Mouse (Mus musculus) CH12.LX (cell line): Measurements from ENCODE around the gene Dusp14. TPM values are rescaled to one million over a fixed set of nuclear protein-coding genes. Genes with fewer than 3 reads are reported as not detected.

Experiments
- DNase-seq: peaks from one replicate; pipeline ENCODE4 v3.0.0-alpha.2; 2013; ENCODE audit errors: extremely low read depth
- H3K27ac ChIP-seq: 2 replicates; pipeline ENCODE4 v1.5.1; 2012; ENCODE audit warnings: low read depth, mild to moderate bottlenecking, control low read depth, moderate library complexity; ENCODE audit not compliant: insufficient read depth
- H3K27me3 ChIP-seq: replicated peaks from 2 replicates; pipeline ENCODE3; 2012; ENCODE audit warnings: inconsistent platforms
- H3K36me3 ChIP-seq, 2 experiments: replicated peaks in 1 of 2; 2 replicates each; pipeline versions ENCODE3 to v1.6.1; 2012; ENCODE audit warnings: inconsistent platforms in 1 of 2, low read length in 1 of 2, mild to moderate bottlenecking in 1 of 2, mixed read lengths in 1 of 2, moderate library complexity in 1 of 2; ENCODE audit not compliant: control insufficient read depth in 1 of 2, insufficient read depth in 1 of 2
- H3K4me1 ChIP-seq, 2 experiments: 2 replicates each; pipeline ENCODE4 v1.6.1; 2012; ENCODE audit warnings: inconsistent platforms in 1 of 2, moderate library complexity in 1 of 2; ENCODE audit not compliant: insufficient read depth in 2 of 2, control insufficient read depth in 1 of 2
- H3K4me2 ChIP-seq: 2 replicates; pipeline ENCODE4 v1.6.1; 2012; ENCODE audit warnings: low read depth, mild to moderate bottlenecking, control low read depth; ENCODE audit not compliant: poor library complexity, insufficient read depth, severe bottlenecking
- H3K4me3 ChIP-seq, 3 experiments: fragments of 150-350 bp in 1 of 3; sonication (generic) in 1 of 3; replicated peaks in 1 of 3; 2 replicates each; pipeline versions ENCODE3 to v1.5.1; 2011 to 2012; ENCODE audit warnings: low read depth in 2 of 3, low read length in 2 of 3, mild to moderate bottlenecking in 2 of 3, moderate library complexity in 2 of 3, control low read depth in 1 of 3, improper control_type of control experiment in 1 of 3, inconsistent platforms in 1 of 3, mixed read lengths in 1 of 3; ENCODE audit not compliant: poor library complexity in 1 of 3
- H3K79me2 ChIP-seq: replicated peaks from 2 replicates; pipeline ENCODE4 v1.6.1; 2012; ENCODE audit warnings: mild to moderate bottlenecking, moderate library complexity; ENCODE audit not compliant: control insufficient read depth, poor library complexity, insufficient read depth, severe bottlenecking; ENCODE audit errors: extremely low read depth
- H3K9ac ChIP-seq: 2 replicates; pipeline ENCODE4 v1.6.1; 2012; ENCODE audit warnings: low read depth, mild to moderate bottlenecking, control low read depth, moderate library complexity; ENCODE audit not compliant: insufficient read depth
- H3K9me3 ChIP-seq: replicated peaks from 2 replicates; pipeline ENCODE3; 2012; ENCODE audit warnings: low read length, inconsistent platforms, mixed read lengths
- CHD1 ChIP-seq: IDR thresholded peaks from 2 replicates; pipeline ENCODE4 v1.6.1; 2012; ENCODE audit warnings: low read depth, low read length, improper control_type of control experiment, inconsistent platforms
- CHD2 ChIP-seq: IDR thresholded peaks from 2 replicates; pipeline ENCODE4 v1.6.1; 2011; ENCODE audit warnings: low read length, improper control_type of control experiment
- IRF4 ChIP-seq: IDR thresholded peaks from 2 replicates; pipeline ENCODE4 v1.6.1; 2014; ENCODE audit warnings: low read depth, mild to moderate bottlenecking, inconsistent platforms, low read length, improper control_type of control experiment
- NRF1 ChIP-seq: IDR thresholded peaks from 2 replicates; pipeline ENCODE4 v1.6.1; 2014; ENCODE audit warnings: low read depth, mild to moderate bottlenecking, inconsistent platforms, low read length, improper control_type of control experiment, moderate library complexity
- PAX5 ChIP-seq: IDR thresholded peaks from 2 replicates; pipeline ENCODE4 v1.6.1; 2012; ENCODE audit warnings: low read length, inconsistent platforms, mixed read lengths
- TBP ChIP-seq: conservative IDR thresholded peaks from 2 replicates; pipeline ENCODE4 v1.6.1; 2011; ENCODE audit warnings: low read depth, low read length, improper control_type of control experiment
- TCF12 ChIP-seq: IDR thresholded peaks from 2 replicates; pipeline ENCODE4 v1.6.1; 2014; ENCODE audit warnings: low read depth, mild to moderate bottlenecking, inconsistent platforms, low read length, improper control_type of control experiment
- ZNF384 ChIP-seq: IDR thresholded peaks from 2 replicates; pipeline ENCODE4 v1.6.1; 2012; ENCODE audit warnings: low read depth, low read length, improper control_type of control experiment, inconsistent platforms
- dilution Hi-C: fragments of 300-500 bp; cut with MboI; formaldehyde crosslinking; loops from 2 replicates; pipeline ENCODE4 v1.14.3; 2020; ENCODE audit warnings: low sequenced_read_pairs; ENCODE audit not compliant: extremely low pct_unique_long_range_greater_than_20kb, extremely low pct_ligation_motif_present
- in situ Hi-C: fragments of 300-500 bp; cut with MboI; formaldehyde crosslinking; loops from 3 replicates; pipeline ENCODE4 v1.14.3; 2019; ENCODE audit warnings: low sequenced_read_pairs, low pct_ligation_motif_present, low pct_unique_long_range_greater_than_20kb, mixed read lengths
- polyA plus RNA-seq: library from polyadenylated mRNA; unstranded; fragments of >175 nt; gene quantifications from 2 replicates; pipeline ENCODE4 v1.2.1, GENCODE M21; 2012; ENCODE audit warnings: low read depth; ENCODE audit not compliant: insufficient read length
- total RNA-seq, 2 experiments: library from RNA; depleted of rRNA; stranded (reverse); fragments of 300-350 nt in 1 of 2; fragments of >200 nt in 1 of 2; gene quantifications; 2 replicates each; pipeline ENCODE4 v1.2.3; 2012 to 2014

Gene Dusp14
- total and polyA plus RNA-seq, 3 experiments, result 52.7 to 127 (median 124) TPM

- H3K36me3 ChIP-seq, result peaks cover 44 to 92% of the 10 kb centered on the region in 2 experiments
- no peak for DNase-seq
- H3K9ac ChIP-seq, result no peak overlapping the region
- no peaks in the 10 kb centered on the region for H3K9me3 ChIP-seq
- no peaks in the 10 kb centered on the region for H3K79me2 ChIP-seq
- H3K4me1 ChIP-seq, result no peaks in the 10 kb centered on the region
- H3K27ac ChIP-seq, result no peak overlapping the region
- H3K27me3 ChIP-seq, result no peaks in the 10 kb centered on the region
- no peak for TF ChIP-seq NRF1
- TF ChIP-seq TBP, result no peak
- no peak for TF ChIP-seq ZNF384
- TF ChIP-seq CHD2, result no peak
- no peak for TF ChIP-seq TCF12
- TF ChIP-seq CHD1, result no peak
- dilution Hi-C loops, result no loop called here
- no peak overlapping the region for H3K4me2 ChIP-seq
- in situ Hi-C loops, result no loop called here
- no peak overlapping the region for H3K4me3 ChIP-seq
These were observed 44.6 kb upstream of the Dusp14 start for GRCm38 (mm10) chr11:84113623-84114022.

- no peaks in the 10 kb centered on the region for H3K27me3 ChIP-seq
- H3K79me2 ChIP-seq, result no peaks in the 10 kb centered on the region
- in situ Hi-C loops, result loop anchor here (5.0 kb wide), 1 partner anchor 35 kb away; no protein-coding TSS in a partner anchor
- peaks cover 72 to 97% of the 10 kb centered on the region in 2 experiments for H3K36me3 ChIP-seq
- H3K4me3 ChIP-seq, result no peak overlapping the region
- no peaks in the 10 kb centered on the region for H3K9me3 ChIP-seq
- DNase-seq, result peak; percentile 16
- H3K27ac ChIP-seq, result no peak overlapping the region
- dilution Hi-C loops, result no loop called here
- no peak overlapping the region for H3K9ac ChIP-seq
- no peak for TF ChIP-seq IRF4
- no peak overlapping the region for H3K4me2 ChIP-seq
- 0 out of 4 replicates have a peak, but pooled peaks cover 0 to 2% of the 10 kb centered on the region in 2 experiments for H3K4me1 ChIP-seq
These were observed 38.1 kb upstream of the Dusp14 start for GRCm38 (mm10) chr11:84107137-84107536.

GRCm38 (mm10) chr11:84104036-84104435 lies 35.0 kb upstream of the Dusp14 start:
- no peak overlapping the region for H3K4me3 ChIP-seq
- no peak for TF ChIP-seq TCF12
- no peak for TF ChIP-seq PAX5
- TF ChIP-seq TBP, result no peak
- TF ChIP-seq, all 38 proteins: peak for 0
- in situ Hi-C loops, result no loop called here
- H3K27me3 ChIP-seq, result no peaks in the 10 kb centered on the region
- H3K79me2 ChIP-seq, result no peaks in the 10 kb centered on the region
- DNase-seq, result no peak
- H3K9me3 ChIP-seq, result no peaks in the 10 kb centered on the region
- H3K27ac ChIP-seq, result no peak overlapping the region
- no peak overlapping the region for H3K4me2 ChIP-seq
- H3K36me3 ChIP-seq, result peaks cover 71 to 95% of the 10 kb centered on the region in 2 experiments
- dilution Hi-C loops, result no loop called here
- H3K4me1 ChIP-seq, result 0 out of 4 replicates have a peak, but pooled peaks cover 0 to 2% of the 10 kb centered on the region in 2 experiments
- no peak overlapping the region for H3K9ac ChIP-seq
